Mouse (Mus musculus): ENCODE results near the gene Nphs2. TPM values are rescaled to one million over a fixed set of nuclear protein-coding genes. Genes with fewer than 3 reads are reported as not detected.
"Not testable (repeated sequence)": the region's sequence is repeated elsewhere in the genome, so short reads cannot be mapped to it uniquely, and the experiment has no call there.

Gene Nphs2
- polyA plus RNA-seq, 1 experiment from 2014 or later = 0.08 TPM

DNA sequence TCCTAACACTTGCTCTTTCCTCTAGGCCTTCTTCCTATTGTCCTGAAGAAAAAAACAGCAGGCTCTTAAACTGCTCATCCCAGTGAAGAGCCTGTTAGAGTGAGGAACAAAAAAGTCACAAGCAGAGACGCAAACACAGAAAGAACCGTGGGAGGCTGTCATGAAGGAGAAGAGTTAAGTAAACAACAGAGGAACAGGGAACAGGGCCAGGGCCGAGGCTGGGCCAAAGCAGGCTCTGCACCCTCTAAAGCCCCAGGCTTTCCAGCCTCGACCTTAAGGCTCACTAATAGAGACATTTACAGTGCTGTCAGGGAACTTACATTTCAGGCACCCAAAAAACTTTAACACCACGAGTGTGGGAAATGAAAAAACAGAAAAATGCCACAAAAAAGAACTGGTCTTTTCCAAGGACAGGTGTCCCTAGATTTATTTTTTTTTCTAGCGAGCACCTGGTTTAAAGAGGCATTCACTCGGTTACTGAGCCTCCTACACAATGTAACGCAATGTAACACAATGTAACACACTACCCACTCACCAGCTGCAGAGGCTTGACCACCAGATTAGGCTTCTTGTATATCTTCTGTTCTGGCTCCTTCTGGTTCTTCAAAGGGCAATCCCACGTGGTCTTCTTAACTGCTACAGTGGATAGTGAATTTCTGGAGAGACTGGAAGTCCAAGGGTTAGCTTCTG lies 25.5 kb upstream of the Nphs2 start:
- Histone ChIP-seq H3K4me1 (replicated peaks; ENCODE audit: control insufficient read depth, insufficient read depth, low read length) (no peaks in the 10 kb centered on the region), H3K27me3 (ENCODE audit: control insufficient read depth, insufficient read depth, low read length) (no peaks in the 10 kb centered on the region), H3K9me3 (ENCODE audit: control insufficient read depth, low read length) (no peaks in the 10 kb centered on the region), H3K4me3 (replicated peaks; ENCODE audit: low read length) (no peak overlapping the region), H3K4me2 (replicated peaks) (no peak overlapping the region), H3K27ac (no peak overlapping the region), H3K9ac (no peak overlapping the region), H3K36me3 (replicated peaks; ENCODE audit: control insufficient read depth, insufficient read depth) (no peaks in the 10 kb centered on the region)
- WGBS = 39% methylated on average over 9 of the region's 9 CpGs
- ATAC-seq (ENCODE audit: low FRiP score) (no peak), DNase-seq (ENCODE audit: low spot score) (no peak)

DNA sequence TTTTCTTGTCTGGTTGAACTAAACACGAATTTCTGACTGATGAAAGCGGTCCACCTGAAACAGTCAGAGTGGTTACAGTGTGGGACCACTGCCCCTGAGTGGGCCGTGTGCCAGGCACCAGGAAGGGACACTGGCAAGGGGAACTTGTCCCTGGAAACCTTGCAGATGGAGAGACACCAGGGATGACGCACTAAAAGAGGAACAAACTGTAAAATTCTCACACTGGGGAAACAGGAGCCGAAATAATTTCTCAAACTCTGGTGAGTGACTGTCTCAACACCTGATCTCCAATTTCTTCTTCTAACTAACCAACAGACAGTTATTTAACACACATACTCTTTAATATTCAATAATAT lies 25.0 kb upstream of the Nphs2 start:
- no peaks in the 10 kb centered on the region for H3K9me3 ChIP-seq (ENCODE audit: control insufficient read depth, low read length)
- ATAC-seq (ENCODE audit: low FRiP score) (no peak), DNase-seq (ENCODE audit: low spot score) (no peak)
- no peaks in the 10 kb centered on the region for H3K4me1 ChIP-seq (replicated peaks; ENCODE audit: control insufficient read depth, insufficient read depth, low read length)
- H3K36me3 ChIP-seq (replicated peaks; ENCODE audit: control insufficient read depth, insufficient read depth) = no peaks in the 10 kb centered on the region
- no peaks in the 10 kb centered on the region for H3K27me3 ChIP-seq (ENCODE audit: control insufficient read depth, insufficient read depth, low read length)
- H3K4me2 ChIP-seq (replicated peaks) = no peak overlapping the region
- no peak overlapping the region for H3K9ac ChIP-seq
- no peak overlapping the region for H3K27ac ChIP-seq
- H3K4me3 ChIP-seq (replicated peaks; ENCODE audit: low read length) = no peak overlapping the region
- 86% methylated on average over 5 of the region's 5 CpGs for WGBS

DNA sequence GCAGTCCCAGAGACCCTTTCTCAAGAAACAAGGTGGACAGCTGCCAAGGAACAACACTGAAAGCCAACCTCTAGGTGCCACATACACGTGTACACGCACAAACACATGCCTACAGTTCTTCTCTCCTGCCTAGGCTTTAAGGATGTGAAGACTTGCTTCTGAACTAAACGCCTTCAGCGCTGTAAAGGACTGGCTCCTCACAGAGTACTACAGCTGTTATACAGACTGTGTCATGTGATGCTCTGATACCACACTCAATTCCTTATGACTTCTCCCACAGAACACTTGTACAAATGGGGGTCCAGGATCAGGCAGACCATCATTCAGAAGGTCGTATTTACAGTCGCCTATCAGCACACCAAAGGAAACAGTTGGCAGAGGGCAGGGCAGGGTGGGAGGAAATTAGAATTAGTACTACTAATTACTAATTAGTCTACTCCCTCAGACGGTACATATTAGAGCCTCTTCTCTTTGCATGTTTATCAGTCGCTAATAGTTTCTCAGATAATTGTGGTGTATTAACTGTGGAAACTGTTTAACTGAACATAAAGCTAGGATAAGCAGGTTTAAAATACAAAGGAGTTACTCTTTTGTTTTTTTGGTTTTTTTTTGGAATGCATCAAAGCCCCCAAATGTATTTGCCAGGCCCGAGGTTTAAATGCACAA lies 21.8 kb upstream of the Nphs2 start:
- Histone ChIP-seq H3K4me1 (replicated peaks; ENCODE audit: control insufficient read depth, insufficient read depth, low read length) (no peaks in the 10 kb centered on the region), H3K4me2 (replicated peaks) (no peak overlapping the region), H3K27me3 (ENCODE audit: control insufficient read depth, insufficient read depth, low read length) (no peaks in the 10 kb centered on the region), H3K9me3 (ENCODE audit: control insufficient read depth, low read length) (no peaks in the 10 kb centered on the region), H3K4me3 (replicated peaks; ENCODE audit: low read length) (no peak overlapping the region), H3K9ac (no peak overlapping the region), H3K36me3 (replicated peaks; ENCODE audit: control insufficient read depth, insufficient read depth) (no peaks in the 10 kb centered on the region), H3K27ac (no peak overlapping the region)
- no peak for ATAC-seq (ENCODE audit: low FRiP score)
- WGBS = 90% methylated on average over 9 of the region's 9 CpGs
- no peak for DNase-seq (ENCODE audit: low spot score)

DNA sequence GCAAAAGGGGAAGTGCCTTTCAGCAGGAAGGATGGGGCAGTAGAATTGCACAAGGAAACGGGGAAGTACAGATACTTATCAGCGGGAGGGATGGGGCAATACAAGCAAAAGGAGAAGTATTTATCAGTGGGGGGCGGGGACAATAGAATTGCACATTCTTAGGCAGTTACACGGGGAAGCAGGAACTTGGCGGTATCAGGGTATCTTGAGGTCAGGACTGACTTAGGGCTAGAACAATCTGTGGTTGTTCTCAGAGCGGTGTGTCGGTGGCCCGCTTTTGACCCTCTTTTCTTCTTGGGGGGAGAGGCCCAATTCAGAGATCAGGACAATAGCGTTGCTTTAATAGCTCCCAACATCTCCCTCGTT lies 21.3 kb upstream of the Nphs2 start:
- H3K9me3 ChIP-seq (ENCODE audit: control insufficient read depth, low read length); H3K27me3 ChIP-seq (ENCODE audit: control insufficient read depth, insufficient read depth, low read length); H3K4me3 ChIP-seq (replicated peaks; ENCODE audit: low read length); H3K4me2 ChIP-seq (replicated peaks); ATAC-seq (ENCODE audit: low FRiP score); H3K9ac ChIP-seq; H3K27ac ChIP-seq; DNase-seq (ENCODE audit: low spot score); H3K36me3 ChIP-seq (replicated peaks; ENCODE audit: control insufficient read depth, insufficient read depth); H3K4me1 ChIP-seq (replicated peaks; ENCODE audit: control insufficient read depth, insufficient read depth, low read length): not testable (repeated sequence)
- 77% methylated on average over 9 of the region's 10 CpGs for WGBS

DNA sequence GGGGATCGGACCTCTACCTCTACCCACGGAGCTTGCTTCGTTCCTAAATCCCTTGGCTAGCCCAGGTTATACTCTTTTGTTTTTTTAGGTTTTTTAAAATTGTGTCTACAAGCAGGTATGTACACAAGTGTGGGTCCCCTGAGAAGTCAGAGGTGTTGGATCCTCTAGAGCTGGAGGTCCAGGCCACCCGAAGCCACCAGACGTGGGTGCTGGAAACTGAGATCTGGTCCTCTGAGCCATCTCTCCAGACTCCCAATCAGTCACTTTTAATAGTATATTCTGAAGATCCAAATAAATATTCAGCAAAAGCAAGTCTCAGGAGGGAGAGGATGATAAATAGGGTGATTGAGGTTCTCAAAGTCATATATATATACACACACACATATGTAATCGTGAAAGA lies 20.5 kb upstream of the Nphs2 start:
- Histone ChIP-seq H3K27ac (no peak overlapping the region), H3K4me2 (replicated peaks) (no peak overlapping the region), H3K27me3 (ENCODE audit: control insufficient read depth, insufficient read depth, low read length) (no peaks in the 10 kb centered on the region), H3K4me1 (replicated peaks; ENCODE audit: control insufficient read depth, insufficient read depth, low read length) (no peaks in the 10 kb centered on the region), H3K4me3 (replicated peaks; ENCODE audit: low read length) (no peak overlapping the region), H3K9ac (no peak overlapping the region), H3K36me3 (replicated peaks; ENCODE audit: control insufficient read depth, insufficient read depth) (no peaks in the 10 kb centered on the region), H3K9me3 (ENCODE audit: control insufficient read depth, low read length) (no peaks in the 10 kb centered on the region)
- WGBS = 94% methylated on average over 6 of the region's 6 CpGs
- no peak for ATAC-seq (ENCODE audit: low FRiP score)
- DNase-seq (ENCODE audit: low spot score) = no peak

DNA sequence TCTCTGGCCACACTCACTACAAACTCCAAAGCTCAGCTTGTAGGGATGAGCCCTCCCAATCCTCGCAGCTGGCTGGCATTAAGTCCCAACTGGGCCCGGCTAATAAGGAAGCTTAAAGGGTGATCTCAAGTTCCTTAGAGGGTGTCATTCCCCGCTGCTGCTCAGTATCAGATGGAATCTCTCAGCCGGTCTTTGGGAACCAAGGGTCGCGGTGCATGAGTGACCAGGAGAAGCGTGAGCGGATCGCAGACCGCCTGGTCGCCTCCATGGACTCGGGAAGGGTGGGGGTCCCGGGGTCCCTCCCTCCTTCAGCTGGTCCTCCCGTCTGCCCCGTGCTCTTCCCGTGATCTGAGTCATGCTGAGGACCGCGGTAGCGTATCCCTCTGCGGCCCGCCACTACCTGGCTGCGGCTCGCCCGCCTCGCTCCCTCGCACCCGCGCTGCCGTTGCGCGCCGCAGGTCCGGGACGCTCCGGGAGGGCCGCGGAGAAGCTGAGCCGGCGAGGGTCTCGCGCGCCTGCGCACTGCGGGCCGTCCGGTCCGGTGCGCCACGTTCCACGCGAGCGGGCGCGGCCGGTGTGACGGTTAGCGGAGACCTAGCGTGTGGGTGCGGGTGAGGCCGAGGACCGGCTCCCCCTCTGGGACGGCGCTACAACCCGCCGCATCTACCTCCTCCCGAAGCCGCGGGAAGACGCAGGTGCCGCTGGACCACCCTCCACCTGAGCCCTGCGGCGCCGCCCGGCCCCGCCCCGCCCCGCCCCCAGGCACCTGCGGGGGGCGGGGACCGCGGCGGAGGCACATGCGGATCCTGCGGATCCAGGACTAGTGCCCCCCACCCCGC lies 7.4 kb upstream of the Nphs2 start, which contains the start of gene Tdrd5:
TSS of gene Tdrd5 (minus strand) at position 754 of the 839 bp plus-strand sequence.
- Histone ChIP-seq H3K4me1 (replicated peaks; ENCODE audit: control insufficient read depth, insufficient read depth, low read length) (no peaks in the 10 kb centered on the region), H3K4me2 (replicated peaks) (peak within 1 kb of the TSS; percentile 98), H3K27ac (0 out of 2 replicates have a peak within 1 kb of the TSS, but pooled peaks have one; percentile 26), H3K9me3 (ENCODE audit: control insufficient read depth, low read length) (no peaks in the 10 kb centered on the region), H3K4me3 (replicated peaks; ENCODE audit: low read length) (peak within 1 kb of the TSS; percentile 85), H3K36me3 (replicated peaks; ENCODE audit: control insufficient read depth, insufficient read depth) (no peaks in the 10 kb centered on the region), H3K9ac (peak within 1 kb of the TSS; percentile 67), H3K27me3 (ENCODE audit: control insufficient read depth, insufficient read depth, low read length) (peaks cover 37% of the 10 kb centered on the region)
- ATAC-seq (ENCODE audit: low FRiP score) (peak; percentile 86), DNase-seq (ENCODE audit: low spot score) (peak; percentile 63)
- WGBS = under 1% methylated on average over 82 of the region's 85 CpGs

DNA sequence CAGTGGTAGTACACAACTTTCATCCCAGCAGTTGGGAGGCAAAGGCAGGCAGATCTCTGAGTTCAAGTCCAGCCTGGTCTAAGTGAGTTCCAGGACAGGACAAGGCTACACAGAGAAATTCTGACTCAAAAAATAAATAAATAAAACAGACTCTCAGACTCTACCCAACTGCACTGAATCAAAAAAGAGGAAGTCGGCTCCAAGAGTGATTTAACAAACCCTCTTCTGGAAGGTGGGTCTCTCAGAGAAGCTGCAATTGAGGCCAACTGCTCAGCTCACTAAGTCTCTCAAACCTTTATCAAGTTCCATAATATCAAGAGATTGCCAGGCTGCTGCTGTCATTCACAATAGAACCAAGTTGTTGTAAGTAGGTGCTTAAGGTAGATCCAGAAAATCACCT lies 1.9 kb upstream of the Nphs2 start:
- H3K9ac ChIP-seq = no peak overlapping the region
- peaks cover 6% of the 10 kb centered on the region for H3K4me1 ChIP-seq (replicated peaks; ENCODE audit: control insufficient read depth, insufficient read depth, low read length)
- no peak for DNase-seq (ENCODE audit: low spot score)
- no peak overlapping the region for H3K4me3 ChIP-seq (replicated peaks; ENCODE audit: low read length)
- no peaks in the 10 kb centered on the region for H3K36me3 ChIP-seq (replicated peaks; ENCODE audit: control insufficient read depth, insufficient read depth)
- H3K4me2 ChIP-seq (replicated peaks) = no peak overlapping the region
- ATAC-seq (ENCODE audit: low FRiP score) = no peak
- WGBS = 93% methylated on average over 1 of the region's 1 CpGs
- no peak overlapping the region for H3K27ac ChIP-seq
- H3K9me3 ChIP-seq (ENCODE audit: control insufficient read depth, low read length) = no peaks in the 10 kb centered on the region
- H3K27me3 ChIP-seq (ENCODE audit: control insufficient read depth, insufficient read depth, low read length) = peaks cover 39% of the 10 kb centered on the region

DNA sequence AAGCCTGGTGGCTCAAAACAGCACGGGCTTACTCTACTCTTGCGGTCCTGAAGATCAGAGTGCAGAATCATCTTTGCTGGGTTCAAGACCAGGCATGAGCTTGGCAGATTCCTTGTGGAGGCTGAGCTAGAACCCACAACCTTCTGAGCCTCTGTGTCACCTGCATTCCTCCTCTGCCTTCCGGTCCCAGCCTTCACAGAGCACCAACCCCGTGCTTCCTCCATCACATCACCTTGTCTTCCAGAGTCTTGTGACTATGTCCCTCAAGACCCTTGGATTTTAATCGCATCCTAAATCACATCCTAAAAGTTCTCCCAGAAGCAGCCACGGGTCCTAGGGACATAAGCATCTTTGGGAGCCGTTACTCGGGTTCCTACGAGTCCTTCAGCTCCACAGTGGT lies 12.6 kb downstream of the Nphs2 start:
- Histone ChIP-seq H3K9me3 (ENCODE audit: control insufficient read depth, low read length) (no peaks in the 10 kb centered on the region), H3K27me3 (ENCODE audit: control insufficient read depth, insufficient read depth, low read length) (no peaks in the 10 kb centered on the region), H3K36me3 (replicated peaks; ENCODE audit: control insufficient read depth, insufficient read depth) (no peaks in the 10 kb centered on the region), H3K4me3 (replicated peaks; ENCODE audit: low read length) (no peak overlapping the region), H3K4me2 (replicated peaks) (no peak overlapping the region), H3K4me1 (replicated peaks; ENCODE audit: control insufficient read depth, insufficient read depth, low read length) (no peaks in the 10 kb centered on the region), H3K9ac (no peak overlapping the region), H3K27ac (no peak overlapping the region)
- DNase-seq (ENCODE audit: low spot score) (no peak), ATAC-seq (ENCODE audit: low FRiP score) (no peak)
- WGBS = 91% methylated on average over 9 of the region's 9 CpGs

DNA sequence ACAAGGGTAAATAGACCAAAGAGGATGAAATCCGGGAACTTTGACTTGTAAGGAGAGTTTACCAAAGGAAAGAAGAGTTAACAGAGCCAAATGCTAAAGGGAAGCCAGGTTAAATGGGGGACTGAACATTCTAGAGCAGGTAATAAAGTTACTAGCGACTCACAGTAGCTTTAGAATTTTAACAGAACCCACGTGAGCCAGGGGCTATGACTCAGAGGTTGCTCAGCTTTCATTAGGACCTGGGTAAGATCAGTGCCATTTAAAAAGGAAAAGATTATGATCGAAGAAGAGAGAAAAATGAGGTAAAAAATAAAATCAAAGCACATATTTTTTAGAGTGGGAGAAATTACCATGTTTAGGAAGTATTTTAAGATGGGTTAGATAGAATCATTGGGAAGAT lies 30.3 kb downstream of the Nphs2 start:
- Histone ChIP-seq H3K9me3 (ENCODE audit: control insufficient read depth, low read length) (no peaks in the 10 kb centered on the region), H3K27ac (no peak overlapping the region), H3K9ac (no peak overlapping the region), H3K4me2 (replicated peaks) (no peak overlapping the region), H3K4me1 (replicated peaks; ENCODE audit: control insufficient read depth, insufficient read depth, low read length) (no peaks in the 10 kb centered on the region), H3K27me3 (ENCODE audit: control insufficient read depth, insufficient read depth, low read length) (no peaks in the 10 kb centered on the region), H3K4me3 (replicated peaks; ENCODE audit: low read length) (no peak overlapping the region), H3K36me3 (replicated peaks; ENCODE audit: control insufficient read depth, insufficient read depth) (no peaks in the 10 kb centered on the region)
- ATAC-seq (ENCODE audit: low FRiP score) = no peak
- WGBS = 81% methylated on average over 4 of the region's 4 CpGs
- no peak for DNase-seq (ENCODE audit: low spot score)

All from hindbrain, embryonic 14.5 days (tissue).